Mouse (Mus musculus) liver, embryonic 15.5 days (tissue): Measurements from ENCODE around the gene Nectin2. TPM values are rescaled to one million over a fixed set of nuclear protein-coding genes. Genes with fewer than 3 reads are reported as not detected.
A peak's percentile ranks its signal among the peaks of the same experiment; 100 is the strongest.

Experiments used
- ATAC-seq: fragments of 200-750 bp; cut with Nextera tagmentation; 2 replicates; pipeline ENCODE4 v1.8.0; 2017; ENCODE audit warnings: moderate number of reproducible peaks, mild to moderate bottlenecking, moderate library complexity; ENCODE audit not compliant: insufficient read depth
- H3K27ac ChIP-seq: fragments of 300-500 bp; sonication (generic); replicated peaks from 2 replicates; pipeline ENCODE4 v1.5.1; 2015; ENCODE audit warnings: mild to moderate bottlenecking, inconsistent platforms
- H3K27me3 ChIP-seq: fragments of 300-500 bp; sonication (generic); 2 replicates; pipeline ENCODE4 v1.6.1; 2015; ENCODE audit warnings: mild to moderate bottlenecking, inconsistent platforms
- H3K36me3 ChIP-seq: fragments of 300-500 bp; sonication (generic); replicated peaks from 2 replicates; pipeline ENCODE4 v1.6.1; 2015; ENCODE audit warnings: moderate library complexity, mild to moderate bottlenecking, inconsistent platforms
- H3K4me1 ChIP-seq: fragments of 300-500 bp; sonication (generic); replicated peaks from 2 replicates; pipeline ENCODE4 v1.6.1; 2015; ENCODE audit warnings: inconsistent platforms
- H3K4me2 ChIP-seq: fragments of 300-500 bp; sonication (generic); 2 replicates; pipeline ENCODE4 v1.6.1; 2015; ENCODE audit warnings: moderate library complexity, mild to moderate bottlenecking, inconsistent platforms
- H3K4me3 ChIP-seq: fragments of 300-500 bp; sonication (generic); replicated peaks from 2 replicates; pipeline ENCODE4 v1.5.1; 2015; ENCODE audit warnings: mild to moderate bottlenecking, inconsistent platforms
- H3K9ac ChIP-seq: fragments of 300-500 bp; sonication (generic); 2 replicates; pipeline ENCODE4 v1.6.1; 2015; ENCODE audit warnings: moderate library complexity, mild to moderate bottlenecking, inconsistent platforms
- H3K9me3 ChIP-seq: fragments of 300-500 bp; sonication (generic); replicated peaks from 2 replicates; pipeline ENCODE4 v1.6.1; 2016; ENCODE audit warnings: inconsistent platforms
- WGBS: fragments of 180-500 bp; shearing (Covaris S2); methylation state at CpG from one replicate; pipeline ENCODE4 v1.1.7; 2015; ENCODE audit warnings: mixed read lengths; ENCODE audit not compliant: insufficient replicate concordance; 5-methylcytosine and 5-hydroxymethylcytosine counted together
- polyA plus RNA-seq: library from polyadenylated mRNA; unstranded; fragments of >200 nt; fragmentation: Nextera tagmentation; extraction: Ambion mirVana; gene quantifications from 2 replicates; pipeline ENCODE4 v1.2.1, GENCODE M21; 2015

The Nectin2 gene
- polyA plus RNA-seq, 1 experiment from 2014 or later: 15.2 TPM

GRCm38 (mm10) chr7:19702859-19703555 is 47.3 kb downstream of the Nectin2 start:
- peaks cover 47% of the 10 kb centered on the region for H3K36me3 ChIP-seq
- H3K27me3 ChIP-seq: no peaks in the 10 kb centered on the region
- H3K27ac ChIP-seq: no peak overlapping the region
- H3K9me3 ChIP-seq: no peaks in the 10 kb centered on the region
- WGBS: 76% methylated on average over 16 of the region's 16 CpGs
- no peak overlapping the region for H3K4me3 ChIP-seq
- H3K4me1 ChIP-seq: peaks cover 51% of the 10 kb centered on the region
- no peak overlapping the region for H3K4me2 ChIP-seq
- H3K9ac ChIP-seq: no peak overlapping the region
- ATAC-seq: no peak

DNA sequence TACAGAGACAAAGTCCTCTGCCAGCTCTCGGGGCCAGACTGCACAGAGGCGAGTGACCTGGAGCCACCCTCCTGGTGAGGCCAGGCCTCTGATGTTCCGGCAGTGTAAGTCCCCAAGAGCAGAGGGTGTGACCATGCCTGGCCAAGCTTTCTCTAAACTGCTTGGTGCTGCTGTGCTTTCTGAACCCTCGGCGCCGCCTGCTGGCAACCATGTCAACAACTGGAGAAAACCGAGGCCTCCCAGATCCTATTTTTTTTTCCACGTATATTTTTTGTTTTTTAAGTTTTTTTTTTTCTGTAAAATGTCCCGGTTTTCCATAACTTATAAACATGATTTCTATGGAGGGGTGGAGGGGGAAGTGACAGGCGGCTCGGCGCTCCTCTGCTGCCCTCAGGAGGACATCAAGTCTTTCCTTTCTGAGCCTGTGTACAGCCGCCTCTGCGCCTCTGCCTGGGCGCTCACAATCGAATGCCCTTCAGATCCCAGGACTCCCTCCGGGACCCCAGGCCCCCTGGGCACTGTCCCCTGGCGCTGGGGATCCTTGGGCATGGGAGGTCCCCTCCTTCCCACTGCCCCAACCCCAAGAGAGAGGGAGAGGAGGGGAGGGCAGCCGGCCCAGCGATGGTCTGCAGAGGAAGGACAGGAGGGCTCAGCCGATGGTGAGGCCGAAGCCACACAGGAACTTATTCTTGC is 49.1 kb downstream of the Nectin2 start:
- H3K9ac ChIP-seq: peak overlapping the region; percentile 35; the same call in 1 of the 2 replicates
- H3K4me3 ChIP-seq: no peak overlapping the region
- 22% methylated on average over 22 of the region's 22 CpGs for WGBS
- H3K4me1 ChIP-seq: peaks cover 65% of the 10 kb centered on the region
- no peaks in the 10 kb centered on the region for H3K9me3 ChIP-seq
- H3K36me3 ChIP-seq: peaks cover 42% of the 10 kb centered on the region
- H3K4me2 ChIP-seq: peak overlapping the region; percentile 27
- H3K27ac ChIP-seq: peak overlapping the region; percentile 83
- peak; percentile 78 for ATAC-seq
- H3K27me3 ChIP-seq: no peaks in the 10 kb centered on the region

GRCm38 (mm10) chr7:19700299-19701068 is 49.8 kb downstream of the Nectin2 start:
- peak overlapping the region; percentile 83 for H3K27ac ChIP-seq
- peak overlapping the region; percentile 35; the same call in 1 of the 2 replicates for H3K9ac ChIP-seq
- H3K27me3 ChIP-seq: no peaks in the 10 kb centered on the region
- WGBS: 43% methylated on average over 12 of the region's 12 CpGs
- no peak overlapping the region for H3K4me3 ChIP-seq
- ATAC-seq: peak; percentile 9; the same call in 1 of the 2 replicates
- peaks cover 41% of the 10 kb centered on the region for H3K36me3 ChIP-seq
- H3K4me2 ChIP-seq: peak overlapping the region; percentile 27
- peaks cover 72% of the 10 kb centered on the region for H3K4me1 ChIP-seq
- H3K9me3 ChIP-seq: no peaks in the 10 kb centered on the region

- peak overlapping the region; percentile 56; the same call in 1 of the 2 replicates for H3K4me2 ChIP-seq
- no peak for ATAC-seq
- H3K27ac ChIP-seq: peak overlapping the region; percentile 83
- WGBS: 42% methylated on average over 4 of the region's 4 CpGs
- H3K36me3 ChIP-seq: peaks cover 36% of the 10 kb centered on the region
- H3K4me3 ChIP-seq: no peak overlapping the region
- H3K4me1 ChIP-seq: peaks cover 79% of the 10 kb centered on the region
- no peaks in the 10 kb centered on the region for H3K9me3 ChIP-seq
- no peak overlapping the region for H3K9ac ChIP-seq
- H3K27me3 ChIP-seq: no peaks in the 10 kb centered on the region
Measured at GRCm38 (mm10) chr7:19699827-19700148, 50.5 kb downstream of the Nectin2 start.

- 2% methylated on average over 20 of the region's 20 CpGs for WGBS
- H3K9me3 ChIP-seq: no peaks in the 10 kb centered on the region
- ATAC-seq: peak; percentile 45
- peaks cover 30% of the 10 kb centered on the region for H3K36me3 ChIP-seq
- peak within 1 kb of the TSS; percentile 45; the same call in 1 of the 2 replicates for H3K9ac ChIP-seq
- H3K4me1 ChIP-seq: peaks cover 86% of the 10 kb centered on the region
- peak within 1 kb of the TSS; percentile 56 for H3K4me2 ChIP-seq
- H3K27me3 ChIP-seq: no peaks in the 10 kb centered on the region
- H3K4me3 ChIP-seq: peak within 1 kb of the TSS; percentile 50
- H3K27ac ChIP-seq: peak within 1 kb of the TSS; percentile 83
Measured at GRCm38 (mm10) chr7:19698907-19699826, 51.1 kb downstream of the Nectin2 start, which contains the start of gene Apoe. Apoe (minus strand) TSS chr7:19699188.

GRCm38 (mm10) chr7:19697949-19698906 is 52.1 kb downstream of the Nectin2 start:
- H3K9me3 ChIP-seq: no peaks in the 10 kb centered on the region
- H3K4me3 ChIP-seq: peak overlapping the region; percentile 50
- no peaks in the 10 kb centered on the region for H3K27me3 ChIP-seq
- 2% methylated on average over 28 of the region's 28 CpGs for WGBS
- peaks cover 23% of the 10 kb centered on the region for H3K36me3 ChIP-seq
- peak overlapping the region; percentile 83 for H3K27ac ChIP-seq
- no peak for ATAC-seq
- H3K4me2 ChIP-seq: peak overlapping the region; percentile 56
- peaks cover 92% of the 10 kb centered on the region for H3K4me1 ChIP-seq
- peak overlapping the region; percentile 45; the same call in 1 of the 2 replicates for H3K9ac ChIP-seq

GRCm38 (mm10) chr7:19696336-19696873 is 53.9 kb downstream of the Nectin2 start:
- Histone ChIP-seq H3K27me3 (no peaks in the 10 kb centered on the region), H3K27ac (peak overlapping the region; percentile 83), H3K9ac (peak overlapping the region; percentile 36; the same call in 1 of the 2 replicates), H3K9me3 (no peaks in the 10 kb centered on the region), H3K36me3 (peaks cover 15% of the 10 kb centered on the region; the same call in 1 of the 2 replicates), H3K4me1 (peaks cover 90% of the 10 kb centered on the region), H3K4me3 (peak overlapping the region; percentile 50), H3K4me2 (peak overlapping the region; percentile 56)
- no peak for ATAC-seq
- WGBS: 83% methylated on average over 34 of the region's 34 CpGs

DNA sequence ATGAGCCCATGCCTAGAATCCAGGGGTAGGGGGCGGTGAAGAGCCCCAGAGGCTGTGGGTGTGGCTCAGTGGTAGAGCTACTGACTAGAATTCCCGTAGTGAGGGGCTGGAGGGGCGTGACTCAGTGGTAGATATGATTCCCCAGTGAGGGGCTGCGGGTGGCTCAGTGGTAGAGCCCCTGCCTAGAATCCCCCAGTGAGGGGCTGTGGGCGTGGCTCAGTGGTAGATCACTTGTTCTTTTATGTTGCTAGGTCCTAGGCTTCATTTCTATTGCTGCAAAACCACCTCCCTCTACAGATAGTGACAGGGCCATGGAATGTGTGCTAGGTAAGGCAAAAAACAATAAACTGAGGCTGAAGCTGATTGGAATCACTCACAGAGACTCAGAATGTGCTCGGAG is 54.4 kb downstream of the Nectin2 start:
- H3K9ac ChIP-seq: no peak overlapping the region
- H3K4me3 ChIP-seq: 0 out of 2 replicates have a peak overlapping the region, but pooled peaks have one; percentile 50
- peak overlapping the region; percentile 83 for H3K27ac ChIP-seq
- ATAC-seq: no peak
- 43% methylated on average over 6 of the region's 6 CpGs for WGBS
- H3K36me3 ChIP-seq: peaks cover 15% of the 10 kb centered on the region; the same call in 1 of the 2 replicates
- no peaks in the 10 kb centered on the region for H3K27me3 ChIP-seq
- peak overlapping the region; percentile 56 for H3K4me2 ChIP-seq
- H3K9me3 ChIP-seq: no peaks in the 10 kb centered on the region
- H3K4me1 ChIP-seq: peaks cover 88% of the 10 kb centered on the region

GRCm38 (mm10) chr7:19695213-19695594 is 55.1 kb downstream of the Nectin2 start:
- Histone ChIP-seq H3K36me3 (peaks cover 15% of the 10 kb centered on the region; the same call in 1 of the 2 replicates), H3K9me3 (no peaks in the 10 kb centered on the region), H3K27me3 (no peaks in the 10 kb centered on the region), H3K4me2 (peak overlapping the region; percentile 27), H3K4me3 (no peak overlapping the region), H3K9ac (0 out of 2 replicates have a peak overlapping the region, but pooled peaks have one; percentile 10), H3K4me1 (peaks cover 81% of the 10 kb centered on the region), H3K27ac (peak overlapping the region; percentile 83)
- WGBS: 3% methylated on average over 8 of the region's 8 CpGs
- ATAC-seq: no peak
